ENCODE assay signal across 8 mouse cellular contexts in genomic region chr11:62746001-62746533, GRCm38 (mm10). TPM values are rescaled to one million over a fixed set of nuclear protein-coding genes. Genes with fewer than 3 reads are reported as not detected.
DNase-seq lines count a peak whose midpoint lies in the region; ATAC-seq and TF ChIP-seq lines count a peak whose summit lies in the region.

No protein-coding gene starts in this region.

- no peak overlapping the region for H3K27ac ChIP-seq in forebrain, embryonic 16.5 days (ENCODE audit: low read length)
- H3K27ac ChIP-seq in liver, embryonic 16.5 days (ENCODE audit: low read length) = no peak overlapping the region
- no peak overlapping the region for H3K27ac ChIP-seq in neural tube, embryonic 12.5 days
- no peak overlapping the region for H3K27ac ChIP-seq in thymus, adult 2 months (ENCODE audit: control insufficient read depth, insufficient read depth, low read length)

- peak overlapping the region; percentile 38 for H3K4me3 ChIP-seq in forebrain, embryonic 16.5 days (replicated peaks; ENCODE audit: low read length)
- H3K4me3 ChIP-seq in liver, embryonic 16.5 days (ENCODE audit: low read depth, low read length) = peak overlapping the region; percentile 28; the same call in 1 of the 2 replicates
- peak overlapping the region; percentile 32 for H3K4me3 ChIP-seq in neural tube, embryonic 12.5 days
- no peak overlapping the region for H3K4me3 ChIP-seq in thymus, adult 2 months (ENCODE audit: control insufficient read depth, insufficient read depth, low read length)

- 2% methylated on average over 27 of the region's 27 CpGs for WGBS in forebrain, embryonic 16.5 days
- 4% methylated on average over 27 of the region's 27 CpGs for WGBS in liver, embryonic 16.5 days (ENCODE audit: insufficient replicate concordance)
- WGBS in neural tube, embryonic 12.5 days = 3% methylated on average over 27 of the region's 27 CpGs
- 13% methylated on average over 27 of the region's 27 CpGs for WGBS in thymus, adult 2 months

- intact Hi-C loops in heart, postnatal 36 days (cut with DNase I) = loop anchor here (5.0 kb wide), 1 partner anchor 426 kb away; no protein-coding TSS in a partner anchor

- no peaks in the 10 kb centered on the region for H3K36me3 ChIP-seq in forebrain, embryonic 16.5 days (ENCODE audit: control insufficient read depth, insufficient read depth)
- H3K36me3 ChIP-seq in liver, embryonic 16.5 days (ENCODE audit: control insufficient read depth, insufficient read depth) = no peaks in the 10 kb centered on the region
- no peaks in the 10 kb centered on the region for H3K36me3 ChIP-seq in neural tube, embryonic 12.5 days
- H3K36me3 ChIP-seq in thymus, adult 2 months (ENCODE audit: control insufficient read depth, insufficient read depth, low read length) = no peaks in the 10 kb centered on the region

- H3K4me2 ChIP-seq in forebrain, embryonic 16.5 days (ENCODE audit: low read length) = peak overlapping the region; percentile 53
- H3K4me2 ChIP-seq in liver, embryonic 16.5 days (ENCODE audit: low read depth, low read length) = peak overlapping the region; percentile 43
- H3K4me2 ChIP-seq in neural tube, embryonic 12.5 days (replicated peaks) = peak overlapping the region; percentile 66

- DNase-seq in CD8-positive naive resting alpha-beta T cell, adult 2 months (ENCODE audit: low read depth in 2 of 2, low spot score in 2 of 2) = peak; percentile 42 to 57
- peak; percentile 84 for DNase-seq in cerebellum, adult 11-12 months
- DNase-seq in heart, postnatal 36 days = peak; percentile 62 to 70
- DNase-seq in layer of hippocampus, adult 18-20 months (ENCODE audit: low spot score in 2 of 2) = peak; percentile 62 to 77
- DNase-seq in thymus, adult 2 months = peak; percentile 75

- H3K27me3 ChIP-seq in forebrain, embryonic 16.5 days (replicated peaks; ENCODE audit: control insufficient read depth, insufficient read depth, low read length) = 0 out of 2 replicates have a peak, but pooled peaks cover 2% of the 10 kb centered on the region
- H3K27me3 ChIP-seq in liver, embryonic 16.5 days (ENCODE audit: control insufficient read depth, insufficient read depth, low read depth, low read length) = peaks cover 16% of the 10 kb centered on the region
- H3K27me3 ChIP-seq in neural tube, embryonic 12.5 days (replicated peaks) = no peaks in the 10 kb centered on the region; the same call in 1 of the 2 replicates
- no peaks in the 10 kb centered on the region; the same call in 1 of the 2 replicates for H3K27me3 ChIP-seq in thymus, adult 2 months (ENCODE audit: control insufficient read depth, insufficient read depth, low read length)

- 0 out of 2 replicates have a peak, but pooled peaks cover 3% of the 10 kb centered on the region for H3K4me1 ChIP-seq in forebrain, embryonic 16.5 days (replicated peaks; ENCODE audit: control insufficient read depth, insufficient read depth, low read length)
- H3K4me1 ChIP-seq in liver, embryonic 16.5 days (ENCODE audit: control insufficient read depth, low read depth, low read length) = peaks cover 4% of the 10 kb centered on the region
- H3K4me1 ChIP-seq in neural tube, embryonic 12.5 days = no peaks in the 10 kb centered on the region
- H3K4me1 ChIP-seq in thymus, adult 2 months (replicated peaks; ENCODE audit: control insufficient read depth, insufficient read depth, low read length) = peaks cover 3% of the 10 kb centered on the region

- H3K9me3 ChIP-seq in forebrain, embryonic 16.5 days (ENCODE audit: control insufficient read depth, low read length) = no peaks in the 10 kb centered on the region
- H3K9me3 ChIP-seq in liver, embryonic 16.5 days (replicated peaks; ENCODE audit: control insufficient read depth, low read length) = no peaks in the 10 kb centered on the region
- no peaks in the 10 kb centered on the region for H3K9me3 ChIP-seq in neural tube, embryonic 12.5 days

- TF ChIP-seq CTCF in thymus, adult 2 months (IDR thresholded peaks at IDR 0.05; ENCODE audit: borderline replicate concordance, control insufficient read depth, extremely low read depth, insufficient read depth, low read length, poor library complexity) = no peak

- no peak for TF ChIP-seq POLR2A in thymus, adult 2 months (IDR thresholded peaks at IDR 0.05; ENCODE audit: control insufficient read depth, extremely low read depth, insufficient read depth, low read length, poor library complexity)

- peak; percentile 87 for ATAC-seq in forebrain, embryonic 16.5 days
- no peak for ATAC-seq in liver, embryonic 16.5 days (ENCODE audit: low read depth)
- peak; percentile 81; the same call in 1 of the 2 replicates for ATAC-seq in neural tube, embryonic 12.5 days (ENCODE audit: low FRiP score, low read depth)

- peak overlapping the region; percentile 39 for H3K9ac ChIP-seq in forebrain, embryonic 16.5 days (replicated peaks; ENCODE audit: low read depth, low read length)
- no peak overlapping the region for H3K9ac ChIP-seq in liver, embryonic 16.5 days (ENCODE audit: low read depth, low read length)
- H3K9ac ChIP-seq in neural tube, embryonic 12.5 days = no peak overlapping the region

RNA-seq across cellular contexts. Expression of gene Gm10428, which starts 6.8 kb away (rescaled TPM):
- polyA plus RNA-seq in forebrain, embryonic 16.5 days (2015; fragmentation: Nextera tagmentation; extraction: Ambion mirVana) = not detected in 2 replicates
- total RNA-seq in heart, postnatal 36 days (2021) = not detected
- total RNA-seq in layer of hippocampus, adult 18-20 months (2021) = not detected
- polyA plus RNA-seq in liver, embryonic 16.5 days (2015; fragmentation: Nextera tagmentation; extraction: Ambion mirVana) = not detected in 2 replicates
- not detected in 2 replicates for polyA plus RNA-seq in neural tube, embryonic 12.5 days (2016; fragmentation: Nextera tagmentation; extraction: Ambion mirVana)
- not detected in 2 replicates for polyA plus RNA-seq in thymus, adult 2 months (2012; rRNA removed)

RNA-seq across cellular contexts. Expression of gene Zfp287, which starts 14.4 kb away (rescaled TPM):
- 27.1 and 29.0 TPM in 2 replicates for polyA plus RNA-seq in forebrain, embryonic 16.5 days (2015; fragmentation: Nextera tagmentation; extraction: Ambion mirVana)
- total RNA-seq in heart, postnatal 36 days (2021) = 1 to 10 TPM; 2.0 to 2.6 TPM
- total RNA-seq in layer of hippocampus, adult 18-20 months (2021) = 10 to 100 TPM; 15.1 to 16.0 TPM
- polyA plus RNA-seq in liver, embryonic 16.5 days (2015; fragmentation: Nextera tagmentation; extraction: Ambion mirVana) = 0.60 and 0.68 TPM in 2 replicates
- 18.4 and 19.5 TPM in 2 replicates for polyA plus RNA-seq in neural tube, embryonic 12.5 days (2016; fragmentation: Nextera tagmentation; extraction: Ambion mirVana)
- 1.9 and 2.0 TPM in 2 replicates for polyA plus RNA-seq in thymus, adult 2 months (2012; rRNA removed)

RNA-seq across cellular contexts. Expression of gene Zfp286, which starts 43.2 kb away (rescaled TPM):
- polyA plus RNA-seq in forebrain, embryonic 16.5 days (2015; fragmentation: Nextera tagmentation; extraction: Ambion mirVana) = 38.8 and 39.6 TPM in 2 replicates
- 1 to 10 TPM in 1 of 2 experiments, under 1 TPM in 1; 0.70 to 1.1 TPM for total RNA-seq in heart, postnatal 36 days (2021)
- 10 to 100 TPM; 19.4 to 19.7 TPM for total RNA-seq in layer of hippocampus, adult 18-20 months (2021)
- polyA plus RNA-seq in liver, embryonic 16.5 days (2015; fragmentation: Nextera tagmentation; extraction: Ambion mirVana) = 0.66 and 1.0 TPM in 2 replicates
- 27.6 and 30.1 TPM in 2 replicates for polyA plus RNA-seq in neural tube, embryonic 12.5 days (2016; fragmentation: Nextera tagmentation; extraction: Ambion mirVana)
- 4.8 and 5.0 TPM in 2 replicates for polyA plus RNA-seq in thymus, adult 2 months (2012; rRNA removed)
